Mouse (Mus musculus) intestine, postnatal 0 days (tissue): ENCODE measurements at regions not wholly inside any gene's neighbourhood (a gene's known extent, or its start where the extent isn't known, plus 50 kb on each side); places are given as distances from the start of the nearest gene placed in this dataset.

Source experiments
- ATAC-seq: fragments of 200-750 bp; cut with Nextera tagmentation; 2 replicates; pipeline ENCODE4 v1.8.0; 2017; ENCODE audit warnings: mild to moderate bottlenecking, moderate TSS enrichment, moderate library complexity
- H3K27ac ChIP-seq: fragments of 300-500 bp; sonication (generic); 2 replicates; pipeline ENCODE4 v1.5.1; 2014; ENCODE audit warnings: mild to moderate bottlenecking, low read depth, low read length, moderate library complexity
- H3K27me3 ChIP-seq: fragments of 300-500 bp; sonication (generic); replicated peaks from 2 replicates; pipeline ENCODE4 v1.6.1; 2014; ENCODE audit warnings: low read length, mixed read lengths; ENCODE audit not compliant: control insufficient read depth, insufficient read depth
- H3K36me3 ChIP-seq: fragments of 300-500 bp; sonication (generic); 2 replicates; pipeline ENCODE4 v1.6.1; 2014; ENCODE audit warnings: mild to moderate bottlenecking, moderate library complexity; ENCODE audit not compliant: control insufficient read depth, insufficient read depth
- H3K4me1 ChIP-seq: fragments of 300-500 bp; sonication (generic); replicated peaks from 2 replicates; pipeline ENCODE4 v1.6.1; 2014; ENCODE audit warnings: antibody characterized with exemption, low read length, mixed read lengths; ENCODE audit not compliant: control insufficient read depth, insufficient read depth
- H3K4me2 ChIP-seq: fragments of 300-500 bp; sonication (generic); replicated peaks from 2 replicates; pipeline ENCODE4 v1.6.1; 2014; ENCODE audit warnings: low read depth, mild to moderate bottlenecking, moderate library complexity
- H3K4me3 ChIP-seq: fragments of 300-500 bp; sonication (generic); 2 replicates; pipeline ENCODE4 v1.5.1; 2014; ENCODE audit warnings: low read depth, low read length
- H3K9ac ChIP-seq: fragments of 300-500 bp; sonication (generic); 2 replicates; pipeline ENCODE4 v1.6.1; 2014; ENCODE audit warnings: mild to moderate bottlenecking, low read depth, low read length
- H3K9me3 ChIP-seq: fragments of 300-500 bp; sonication (generic); 2 replicates; pipeline ENCODE4 v1.6.1; 2016; ENCODE audit warnings: mixed run types; ENCODE audit not compliant: control insufficient read depth
- CTCF ChIP-seq: sonication (generic); IDR thresholded peaks from 2 replicates; pipeline ENCODE4 v1.5.1; 2016; ENCODE audit warnings: low read depth, mild to moderate bottlenecking, control low read depth, antibody characterized with exemption, moderate library complexity
- WGBS: fragments of 180-500 bp; shearing (Covaris S2); extraction: QIAGEN DNeasy Blood & Tissue Kit; methylation state at CpG from one replicate; pipeline ENCODE4 v1.1.7; 2014; 5-methylcytosine and 5-hydroxymethylcytosine counted together

DNA sequence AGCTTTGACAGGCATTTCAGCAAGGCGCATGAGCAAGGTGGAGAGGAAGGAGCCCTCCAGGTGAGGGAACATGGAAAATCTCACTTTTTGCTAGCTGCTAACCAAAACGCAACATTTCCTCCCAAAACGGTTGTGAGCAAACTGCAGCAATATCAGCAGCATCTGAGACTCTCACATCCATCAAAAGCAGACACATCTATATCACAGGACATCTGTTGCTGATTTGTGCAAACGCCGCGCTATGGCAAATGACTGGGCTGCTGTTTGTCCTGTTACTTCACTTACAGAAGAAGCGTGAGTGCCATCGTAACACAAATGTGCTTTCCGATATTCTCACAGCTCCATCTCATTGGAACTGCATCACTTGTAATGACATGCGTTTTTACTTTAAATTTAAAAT lies 73.5 kb upstream of the Tsc22d1 start:
- Histone ChIP-seq H3K4me3 (no peak overlapping the region), H3K36me3 (no peaks in the 10 kb centered on the region), H3K4me1 (no peaks in the 10 kb centered on the region), H3K9ac (no peak overlapping the region), H3K4me2 (no peak overlapping the region), H3K27me3 (no peaks in the 10 kb centered on the region), H3K27ac (no peak overlapping the region), H3K9me3 (no peaks in the 10 kb centered on the region)
- 86% methylated on average over 10 of the region's 10 CpGs for WGBS
- no peak for ATAC-seq
- TF ChIP-seq CTCF: no peak

- Histone ChIP-seq H3K4me3 (no peak overlapping the region), H3K27me3 (no peaks in the 10 kb centered on the region), H3K36me3 (no peaks in the 10 kb centered on the region), H3K4me1 (no peaks in the 10 kb centered on the region), H3K9ac (no peak overlapping the region), H3K27ac (no peak overlapping the region), H3K4me2 (no peak overlapping the region), H3K9me3 (no peaks in the 10 kb centered on the region)
- WGBS: 61% methylated on average over 9 of the region's 9 CpGs
- no peak for TF ChIP-seq CTCF
- no peak for ATAC-seq
These were observed 62.9 kb upstream of the Tsc22d1 start for GRCm38 (mm10) chr14:76351856-76352255.

GRCm38 (mm10) chr14:76356161-76356560 lies 58.6 kb upstream of the Tsc22d1 start:
- H3K27me3 ChIP-seq: no peaks in the 10 kb centered on the region
- WGBS: 71% methylated on average over 2 of the region's 2 CpGs
- TF ChIP-seq CTCF: no peak
- H3K9me3 ChIP-seq: no peaks in the 10 kb centered on the region
- H3K4me3 ChIP-seq: no peak overlapping the region
- no peak overlapping the region for H3K9ac ChIP-seq
- no peak overlapping the region for H3K4me2 ChIP-seq
- H3K27ac ChIP-seq: no peak overlapping the region
- no peak for ATAC-seq
- H3K4me1 ChIP-seq: no peaks in the 10 kb centered on the region
- no peaks in the 10 kb centered on the region for H3K36me3 ChIP-seq

DNA sequence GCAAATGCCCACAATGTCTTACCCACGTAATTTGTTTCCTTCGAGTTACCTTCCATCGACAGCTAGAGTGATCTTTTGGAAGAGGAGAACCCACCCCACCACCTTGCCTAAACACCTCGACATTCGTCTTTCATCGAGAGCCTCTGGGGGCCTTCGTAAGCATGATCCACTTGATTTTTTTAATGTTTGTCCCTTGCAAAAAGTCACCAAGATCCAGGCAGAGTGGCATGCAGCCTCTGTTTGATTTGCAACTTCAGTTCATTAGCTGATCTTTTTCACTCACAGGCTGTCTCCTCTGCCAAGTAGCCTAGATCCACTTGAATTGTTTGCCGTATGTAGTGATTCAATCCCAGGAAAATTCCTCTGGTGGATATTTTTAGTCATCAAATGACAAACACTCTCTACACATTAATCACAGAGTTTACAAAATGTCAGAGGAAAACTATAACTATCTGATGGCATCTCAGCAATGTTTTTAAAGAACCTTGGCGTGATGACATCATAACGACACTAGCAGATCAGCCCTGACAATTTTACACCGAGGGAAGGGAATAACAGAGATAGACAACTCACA lies 54.8 kb upstream of the Tsc22d1 start:
- 70% methylated on average over 11 of the region's 11 CpGs for WGBS
- no peak for ATAC-seq
- TF ChIP-seq CTCF: no peak

GRCm38 (mm10) chr14:76364034-76364433 lies 50.7 kb upstream of the Tsc22d1 start:
- ATAC-seq: no peak
- Histone ChIP-seq H3K9me3 (no peaks in the 10 kb centered on the region), H3K27me3 (no peaks in the 10 kb centered on the region), H3K4me2 (no peak overlapping the region), H3K27ac (no peak overlapping the region), H3K36me3 (no peaks in the 10 kb centered on the region), H3K9ac (no peak overlapping the region), H3K4me3 (no peak overlapping the region), H3K4me1 (no peaks in the 10 kb centered on the region)
- no peak for TF ChIP-seq CTCF
- WGBS: 83% methylated on average over 4 of the region's 4 CpGs

More for the DNA sequence above, 54.8 kb upstream of the Tsc22d1 start:
- no peak overlapping the region for H3K4me2 ChIP-seq
- H3K27ac ChIP-seq: no peak overlapping the region
- H3K9me3 ChIP-seq: no peaks in the 10 kb centered on the region
- no peak overlapping the region for H3K4me3 ChIP-seq
- H3K27me3 ChIP-seq: no peaks in the 10 kb centered on the region
- no peaks in the 10 kb centered on the region for H3K4me1 ChIP-seq
- no peak overlapping the region for H3K9ac ChIP-seq
- H3K36me3 ChIP-seq: no peaks in the 10 kb centered on the region
